Mouse (Mus musculus) limb, embryonic 11.5 days (tissue): ENCODE measurements around the gene Col5a3. TPM values are rescaled to one million over a fixed set of nuclear protein-coding genes. Genes with fewer than 3 reads are reported as not detected.
A peak's percentile ranks its signal among the peaks of the same experiment; 100 is the strongest.

Experiments used
- ATAC-seq: fragments of 200-750 bp; cut with Nextera tagmentation; 2 replicates; pipeline ENCODE4 v1.8.0; 2017; ENCODE audit warnings: low read depth; ENCODE audit not compliant: insufficient number of reproducible peaks, low FRiP score, low TSS enrichment
- DNase-seq: peaks from one replicate; pipeline ENCODE4 v3.0.0-alpha.2; 2015; ENCODE audit warnings: low spot score
- H3K27ac ChIP-seq: fragments of 300-500 bp; sonication (generic); replicated peaks from 2 replicates; pipeline ENCODE4 v1.5.1; 2014; ENCODE audit warnings: low read depth, mild to moderate bottlenecking, low read length
- H3K27me3 ChIP-seq: fragments of 300-500 bp; sonication (generic); 2 replicates; pipeline ENCODE4 v1.6.1; 2014; ENCODE audit warnings: mild to moderate bottlenecking, low read length, mixed read lengths; ENCODE audit not compliant: control insufficient read depth, insufficient read depth
- H3K36me3 ChIP-seq: fragments of 300-500 bp; sonication (generic); 2 replicates; pipeline ENCODE4 v1.6.1; 2014; ENCODE audit warnings: mild to moderate bottlenecking, low read length, moderate library complexity, mixed read lengths; ENCODE audit not compliant: control insufficient read depth, insufficient read depth
- H3K4me1 ChIP-seq: fragments of 300-500 bp; sonication (generic); 2 replicates; pipeline ENCODE4 v1.6.1; 2014; ENCODE audit warnings: low read length, mixed read lengths; ENCODE audit not compliant: control insufficient read depth, insufficient read depth
- H3K4me2 ChIP-seq: fragments of 300-500 bp; sonication (generic); 2 replicates; pipeline ENCODE4 v1.6.1; 2014; ENCODE audit warnings: low read depth, mild to moderate bottlenecking, moderate library complexity; ENCODE audit not compliant: severe bottlenecking
- H3K4me3 ChIP-seq: fragments of 300-500 bp; sonication (generic); 2 replicates; pipeline ENCODE4 v1.5.1; 2014; ENCODE audit warnings: low read depth, low read length
- H3K9ac ChIP-seq: fragments of 300-500 bp; sonication (generic); 2 replicates; pipeline ENCODE4 v1.6.1; 2014; ENCODE audit warnings: mild to moderate bottlenecking, low read length
- H3K9me3 ChIP-seq: fragments of 300-500 bp; sonication (generic); 2 replicates; pipeline ENCODE4 v1.6.1; 2016; ENCODE audit warnings: low read length; ENCODE audit not compliant: control insufficient read depth
- WGBS: fragments of 180-500 bp; shearing (Covaris S2); extraction: QIAGEN DNeasy Blood & Tissue Kit; methylation state at CpG from one replicate; pipeline ENCODE4 v1.1.7; 2014; 5-methylcytosine and 5-hydroxymethylcytosine counted together
- polyA plus RNA-seq: library from polyadenylated mRNA; unstranded; fragments of >200 nt; fragmentation: Nextera tagmentation; extraction: Ambion mirVana; gene quantifications from 2 replicates; pipeline ENCODE4 v1.2.1, GENCODE M21; 2014

Col5a3 gene
- polyA plus RNA-seq, 1 experiment from 2014 or later = 0.21 TPM

- Histone ChIP-seq H3K9ac (peak overlapping the region; percentile 38; the same call in 1 of the 2 replicates), H3K9me3 (no peaks in the 10 kb centered on the region), H3K27me3 (peaks cover 58% of the 10 kb centered on the region), H3K27ac (no peak overlapping the region), H3K4me3 (peak overlapping the region; percentile 49), H3K4me1 (peaks cover 7% of the 10 kb centered on the region), H3K4me2 (peak overlapping the region; percentile 97), H3K36me3 (no peaks in the 10 kb centered on the region)
- ATAC-seq (no peak), DNase-seq (peak; percentile 39)
- 3% methylated on average over 42 of the region's 42 CpGs for WGBS
These were observed 88.6 kb downstream of the Col5a3 start for GRCm38 (mm10) chr9:20726134-20726858.

GRCm38 (mm10) chr9:20721582-20721981, 93.3 kb downstream of the Col5a3 start:
- DNase-seq (no peak), ATAC-seq (no peak)
- H3K4me1 ChIP-seq = peaks cover 5% of the 10 kb centered on the region
- peaks cover 3% of the 10 kb centered on the region for H3K9me3 ChIP-seq
- H3K36me3 ChIP-seq = no peaks in the 10 kb centered on the region
- 59% methylated on average over 2 of the region's 2 CpGs for WGBS
- no peak overlapping the region for H3K4me3 ChIP-seq
- no peak overlapping the region for H3K4me2 ChIP-seq
- H3K27ac ChIP-seq = no peak overlapping the region
- H3K9ac ChIP-seq = no peak overlapping the region
- H3K27me3 ChIP-seq = peaks cover 24% of the 10 kb centered on the region

Other genes with a start within 250 kb of the Col5a3 start
- gene Zfp846, start 233.8 kb downstream of the Col5a3 start, polyA plus RNA-seq = 18.1 and 20.9 TPM in 2 replicates
- gene Ubl5, start 172.2 kb downstream of the Col5a3 start, polyA plus RNA-seq = 379 and 389 TPM in 2 replicates
- 11.7 and 14.1 TPM in 2 replicates for gene Fbxl12, start 170.3 kb downstream of the Col5a3 start, polyA plus RNA-seq
- gene Pin1, start 163.0 kb downstream of the Col5a3 start, polyA plus RNA-seq = 65.0 and 66.4 TPM in 2 replicates
- gene Olfm2, start 68.7 kb downstream of the Col5a3 start, polyA plus RNA-seq = 2.6 and 3.8 TPM in 2 replicates
- not detected in 2 replicates for gene Rdh8, start 3.4 kb upstream of the Col5a3 start, polyA plus RNA-seq
- 1.2 and 1.4 TPM in 2 replicates for gene A230050P20Rik, start 53.6 kb upstream of the Col5a3 start, polyA plus RNA-seq
- gene Angptl6, start 64.7 kb upstream of the Col5a3 start, polyA plus RNA-seq = 2.6 TPM in 2 replicates
- 83.9 and 87.3 TPM in 2 replicates for gene Ppan, start 73.1 kb upstream of the Col5a3 start, polyA plus RNA-seq
- gene Eif3g, start 83.6 kb upstream of the Col5a3 start, polyA plus RNA-seq = 377 and 383 TPM in 2 replicates
- 95.7 and 95.8 TPM in 2 replicates for gene Dnmt1, start 144.8 kb upstream of the Col5a3 start, polyA plus RNA-seq
- 46.5 and 52.8 TPM in 2 replicates for gene S1pr2, start 161.7 kb upstream of the Col5a3 start, polyA plus RNA-seq
- gene Mrpl4, start 187.7 kb upstream of the Col5a3 start, polyA plus RNA-seq = 163 and 169 TPM in 2 replicates
- 5.5 and 8.3 TPM in 2 replicates for gene Icam1, start 200.9 kb upstream of the Col5a3 start, polyA plus RNA-seq
- 3.6 and 5.3 TPM in 2 replicates for gene Icam4, start 214.3 kb upstream of the Col5a3 start, polyA plus RNA-seq
- gene Icam5, start 217.0 kb upstream of the Col5a3 start, polyA plus RNA-seq = not detected in 2 replicates